ENCODE assay signal across 16 mouse cellular contexts in genomic region chr3:51637326-51637725, GRCm38 (mm10). TPM values are rescaled to one million over a fixed set of nuclear protein-coding genes. Genes with fewer than 3 reads are reported as not detected.
"Had no signal": no experiment of that assay in that cellular context is flagged by ENCODE, and none has a peak within 500 bp of the region (broad histone marks: within the 10 kb centered on the region; RNA-seq: fewer than 3 reads in every experiment).

No protein-coding gene starts in this region.

- H3K4me3 ChIP-seq: limb, embryonic 12.5 days; limb, embryonic 15.5 days; midbrain, embryonic 12.5 days; midbrain, embryonic 15.5 days; neural tube, embryonic 12.5 days; neural tube, embryonic 15.5 days had no signal

- H3K4me1 ChIP-seq: limb, embryonic 15.5 days; midbrain, embryonic 12.5 days; neural tube, embryonic 12.5 days; neural tube, embryonic 15.5 days had no signal

- DNase-seq: kidney, postnatal 25 days; layer of hippocampus, postnatal 36 days; left cerebral cortex, postnatal 4 days; lung, embryonic 14.5 days; right cerebral cortex, adult 18-20 months; right cerebral cortex, postnatal 14 days; right cerebral cortex, postnatal 4 days had no signal

- H3K4me2 ChIP-seq: limb, embryonic 12.5 days; limb, embryonic 15.5 days; lung, embryonic 14.5 days; midbrain, embryonic 12.5 days; midbrain, embryonic 15.5 days; neural tube, embryonic 12.5 days; neural tube, embryonic 15.5 days had no signal

- H3K27ac ChIP-seq: kidney, postnatal 0 days; left cerebral cortex, adult 2 months; limb, embryonic 12.5 days; limb, embryonic 15.5 days; midbrain, embryonic 12.5 days; midbrain, embryonic 15.5 days; neural tube, embryonic 12.5 days; neural tube, embryonic 15.5 days had no signal

- H3K9ac ChIP-seq: limb, embryonic 12.5 days; limb, embryonic 15.5 days; lung, embryonic 14.5 days; midbrain, embryonic 12.5 days; midbrain, embryonic 15.5 days; neural tube, embryonic 12.5 days; neural tube, embryonic 15.5 days had no signal

- H3K27me3 ChIP-seq: limb, embryonic 12.5 days; limb, embryonic 15.5 days; midbrain, embryonic 12.5 days; midbrain, embryonic 15.5 days; neural tube, embryonic 12.5 days; neural tube, embryonic 15.5 days had no signal

- H3K36me3 ChIP-seq: limb, embryonic 12.5 days; limb, embryonic 15.5 days; midbrain, embryonic 12.5 days; midbrain, embryonic 15.5 days; neural tube, embryonic 12.5 days; neural tube, embryonic 15.5 days had no signal

- H3K9me3 ChIP-seq: limb, embryonic 15.5 days; midbrain, embryonic 15.5 days; neural tube, embryonic 15.5 days had no signal

- ATAC-seq: intestine, postnatal 0 days; midbrain, embryonic 15.5 days had no signal

RNA-seq across cellular contexts. Expression of gene Mgst2, which starts 22.8 kb away (rescaled TPM):
- total RNA-seq: layer of hippocampus, postnatal 36 days; left cerebral cortex, adult 2 months had no signal
